Mouse (Mus musculus) heart, embryonic 16.5 days (tissue): ENCODE data around the gene Scaf1. TPM values are rescaled to one million over a fixed set of nuclear protein-coding genes. Genes with fewer than 3 reads are reported as not detected.
A peak's percentile ranks its signal among the peaks of the same experiment; 100 is the strongest.

Experiments
- ATAC-seq: fragments of 200-750 bp; cut with Nextera tagmentation; replicated peaks from 2 replicates; pipeline ENCODE4 v1.8.0; 2017; ENCODE audit warnings: moderate number of reproducible peaks; ENCODE audit not compliant: insufficient read depth, low FRiP score; ENCODE audit errors: extremely low read depth
- H3K27ac ChIP-seq: fragments of 300-500 bp; sonication (generic); 2 replicates; pipeline ENCODE4 v1.5.1; 2014; ENCODE audit warnings: mild to moderate bottlenecking, low read length, control low read depth, moderate library complexity
- H3K27me3 ChIP-seq: fragments of 300-500 bp; sonication (generic); 2 replicates; pipeline ENCODE4 v1.6.1; 2014; ENCODE audit warnings: low read length, mixed read lengths; ENCODE audit not compliant: control insufficient read depth, insufficient read depth
- H3K36me3 ChIP-seq: fragments of 300-500 bp; sonication (generic); 2 replicates; pipeline ENCODE4 v1.6.1; 2014; ENCODE audit not compliant: control insufficient read depth, insufficient read depth
- H3K4me1 ChIP-seq: fragments of 300-500 bp; sonication (generic); 2 replicates; pipeline ENCODE4 v1.6.1; 2014; ENCODE audit warnings: low read length, mixed read lengths; ENCODE audit not compliant: control insufficient read depth, insufficient read depth
- H3K4me2 ChIP-seq: fragments of 300-500 bp; sonication (generic); 2 replicates; pipeline ENCODE4 v1.6.1; 2014; ENCODE audit warnings: low read depth, mild to moderate bottlenecking, control low read depth, low read length
- H3K4me3 ChIP-seq: fragments of 300-500 bp; sonication (generic); 2 replicates; pipeline ENCODE4 v1.5.1; 2014; ENCODE audit warnings: mild to moderate bottlenecking, control low read depth, low read length
- H3K9ac ChIP-seq: fragments of 300-500 bp; sonication (generic); 2 replicates; pipeline ENCODE4 v1.6.1; 2014; ENCODE audit warnings: low read length, control low read depth
- H3K9me3 ChIP-seq: fragments of 300-500 bp; sonication (generic); replicated peaks from 2 replicates; pipeline ENCODE4 v1.6.1; 2016; ENCODE audit warnings: low read length; ENCODE audit not compliant: control insufficient read depth
- WGBS: fragments of 180-500 bp; shearing (Covaris S2); extraction: QIAGEN DNeasy Blood & Tissue Kit; methylation state at CpG from one replicate; pipeline ENCODE4 v1.1.7; 2014; 5-methylcytosine and 5-hydroxymethylcytosine counted together
- polyA plus RNA-seq: library from polyadenylated mRNA; unstranded; fragments of >200 nt; fragmentation: Nextera tagmentation; extraction: Ambion mirVana; gene quantifications from 2 replicates; pipeline ENCODE4 v1.2.1, GENCODE M21; 2015

The Scaf1 gene
- polyA plus RNA-seq, 1 experiment from 2014 or later = 22.7 TPM

DNA sequence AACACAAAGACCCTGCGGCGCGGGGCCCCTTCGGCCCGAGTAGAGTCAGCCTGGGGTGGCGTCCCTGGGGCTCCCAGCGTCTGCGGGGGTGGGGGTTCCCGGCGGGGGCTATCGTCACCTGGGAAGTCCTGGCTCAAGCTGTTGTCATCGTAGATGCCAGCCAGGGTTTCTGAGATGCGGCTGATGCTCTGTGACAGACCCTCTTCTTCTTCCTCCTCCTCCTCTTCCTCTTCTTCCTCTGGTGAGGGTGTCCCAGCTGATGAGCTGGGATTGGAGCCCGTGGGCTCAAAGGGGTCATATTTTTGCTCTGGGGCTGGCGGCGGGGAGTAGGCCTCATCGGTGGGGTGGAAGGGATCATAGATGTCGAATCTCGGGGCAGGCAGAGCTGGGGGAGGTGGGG is 7.8 kb downstream of the Scaf1 start:
- Histone ChIP-seq H3K36me3 (peaks cover 82% of the 10 kb centered on the region), H3K27ac (no peak overlapping the region), H3K4me1 (no peaks in the 10 kb centered on the region), H3K9ac (no peak overlapping the region), H3K27me3 (no peaks in the 10 kb centered on the region), H3K4me2 (no peak overlapping the region), H3K9me3 (no peaks in the 10 kb centered on the region), H3K4me3 (no peak overlapping the region)
- WGBS = 94% methylated on average over 19 of the region's 19 CpGs
- no peak for ATAC-seq

DNA sequence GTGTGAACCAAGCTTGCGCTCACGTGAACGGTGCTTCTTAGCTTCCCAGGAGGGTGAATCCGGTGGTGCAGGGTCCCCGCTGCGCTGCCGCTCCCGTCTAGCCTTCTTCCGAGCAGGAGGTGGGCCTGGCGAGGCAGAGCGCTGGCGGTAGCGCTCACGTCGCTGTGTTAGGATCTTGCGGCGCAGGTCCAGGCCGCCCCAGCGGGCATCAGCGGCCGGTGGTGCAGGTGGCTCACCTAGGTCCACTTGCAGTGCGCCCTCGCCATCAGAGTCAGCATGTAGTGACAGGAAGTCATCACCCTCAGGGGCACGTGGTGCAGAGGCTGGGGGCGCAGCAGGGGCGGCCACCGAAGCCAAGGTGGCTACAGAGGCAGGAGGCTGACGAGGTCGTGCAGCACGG is 8.3 kb downstream of the Scaf1 start:
- no peak overlapping the region for H3K9ac ChIP-seq
- no peak overlapping the region for H3K4me3 ChIP-seq
- H3K36me3 ChIP-seq = peaks cover 87% of the 10 kb centered on the region
- no peaks in the 10 kb centered on the region for H3K9me3 ChIP-seq
- no peaks in the 10 kb centered on the region for H3K4me1 ChIP-seq
- 92% methylated on average over 30 of the region's 30 CpGs for WGBS
- no peak for ATAC-seq
- no peaks in the 10 kb centered on the region for H3K27me3 ChIP-seq
- H3K27ac ChIP-seq = no peak overlapping the region
- H3K4me2 ChIP-seq = no peak overlapping the region

DNA sequence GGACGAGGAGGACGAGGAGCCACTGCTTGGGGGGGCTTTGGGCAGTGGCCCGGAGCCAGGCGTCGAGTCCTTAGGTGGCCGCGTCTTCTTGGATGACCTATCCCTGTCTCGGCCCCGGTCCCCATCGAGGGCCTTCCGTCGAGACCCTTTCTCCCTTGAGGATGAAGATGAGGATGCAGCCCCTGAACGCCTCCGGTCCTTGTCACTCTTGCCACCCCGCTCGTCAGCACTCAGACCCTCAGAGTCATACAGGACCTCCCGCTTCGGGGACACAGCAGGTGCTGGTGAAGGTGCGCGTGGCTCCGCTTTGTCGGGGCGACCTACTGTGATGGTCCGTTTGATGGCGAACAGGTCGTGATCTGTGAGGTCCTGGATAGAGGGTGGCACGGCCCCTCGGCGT is 9.0 kb downstream of the Scaf1 start:
- Histone ChIP-seq H3K9ac (no peak overlapping the region), H3K4me2 (no peak overlapping the region), H3K27ac (no peak overlapping the region), H3K4me3 (no peak overlapping the region), H3K27me3 (no peaks in the 10 kb centered on the region), H3K9me3 (no peaks in the 10 kb centered on the region), H3K4me1 (no peaks in the 10 kb centered on the region), H3K36me3 (peaks cover 87% of the 10 kb centered on the region)
- 95% methylated on average over 29 of the region's 29 CpGs for WGBS
- no peak for ATAC-seq

DNA sequence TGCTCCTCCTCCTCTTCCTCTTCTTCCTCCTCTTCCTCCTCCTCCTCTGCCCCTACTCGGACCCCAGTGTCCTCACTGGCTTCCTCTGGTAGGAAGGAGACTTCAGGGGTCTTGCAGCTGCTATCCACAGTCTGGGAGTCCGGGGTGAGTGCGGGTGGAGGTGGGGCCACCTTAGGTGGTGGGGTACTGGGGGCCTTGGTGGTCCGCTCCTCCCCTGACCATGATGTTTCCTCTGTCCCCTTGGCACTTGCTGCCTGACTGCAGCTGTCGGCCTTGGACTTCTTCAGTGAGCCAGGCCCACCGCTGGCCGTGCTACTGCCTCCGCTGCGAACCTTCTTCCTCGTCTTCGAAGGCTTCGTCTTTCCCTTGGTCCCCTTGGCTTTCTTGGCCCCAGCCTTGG is 9.7 kb downstream of the Scaf1 start:
- H3K9me3 ChIP-seq = no peaks in the 10 kb centered on the region
- no peak overlapping the region for H3K9ac ChIP-seq
- WGBS = 96% methylated on average over 11 of the region's 12 CpGs
- no peaks in the 10 kb centered on the region for H3K27me3 ChIP-seq
- H3K4me3 ChIP-seq = no peak overlapping the region
- H3K4me2 ChIP-seq = no peak overlapping the region
- H3K36me3 ChIP-seq = peaks cover 87% of the 10 kb centered on the region
- no peak overlapping the region for H3K27ac ChIP-seq
- ATAC-seq = no peak
- 0 out of 2 replicates have a peak, but pooled peaks cover 2% of the 10 kb centered on the region for H3K4me1 ChIP-seq

DNA sequence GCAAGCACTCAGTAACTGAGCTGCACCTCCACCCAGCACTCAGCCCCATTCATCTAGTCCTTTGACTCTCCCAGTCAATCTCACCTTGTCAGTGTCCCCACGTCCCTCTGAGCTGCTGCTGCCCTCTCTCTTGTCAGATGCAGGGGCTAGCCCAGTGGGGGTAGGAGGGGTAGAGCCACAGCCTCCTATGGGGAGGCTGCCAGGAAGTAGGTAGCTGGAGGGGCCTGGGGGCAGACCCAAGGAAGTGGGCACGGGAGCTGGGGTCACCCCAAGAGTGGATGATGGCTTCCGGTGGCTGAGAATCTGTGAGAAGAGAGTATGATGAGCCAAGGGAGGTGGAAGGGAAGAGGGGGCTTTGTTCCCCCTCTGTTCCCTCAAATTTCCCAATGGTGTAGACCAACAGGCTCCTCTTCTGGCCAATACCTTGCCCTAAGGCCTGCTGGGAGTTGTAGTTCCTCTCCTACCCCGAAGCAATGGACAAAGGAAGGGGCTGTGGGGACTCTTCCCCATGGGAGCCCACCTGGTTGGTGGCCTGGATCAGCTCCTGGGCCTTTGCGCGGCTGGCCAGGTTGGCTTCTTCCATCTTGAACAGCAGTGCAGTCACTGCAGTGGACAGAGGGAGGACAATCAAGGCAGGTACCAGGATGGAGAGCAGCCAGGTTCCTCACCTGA is 10.7 kb downstream of the Scaf1 start:
- Histone ChIP-seq H3K9ac (no peak overlapping the region), H3K4me1 (peaks cover 6% of the 10 kb centered on the region), H3K4me2 (no peak overlapping the region), H3K4me3 (no peak overlapping the region), H3K9me3 (no peaks in the 10 kb centered on the region), H3K27ac (no peak overlapping the region), H3K27me3 (no peaks in the 10 kb centered on the region), H3K36me3 (peaks cover 89% of the 10 kb centered on the region)
- ATAC-seq = no peak
- WGBS = 80% methylated on average over 6 of the region's 6 CpGs

DNA sequence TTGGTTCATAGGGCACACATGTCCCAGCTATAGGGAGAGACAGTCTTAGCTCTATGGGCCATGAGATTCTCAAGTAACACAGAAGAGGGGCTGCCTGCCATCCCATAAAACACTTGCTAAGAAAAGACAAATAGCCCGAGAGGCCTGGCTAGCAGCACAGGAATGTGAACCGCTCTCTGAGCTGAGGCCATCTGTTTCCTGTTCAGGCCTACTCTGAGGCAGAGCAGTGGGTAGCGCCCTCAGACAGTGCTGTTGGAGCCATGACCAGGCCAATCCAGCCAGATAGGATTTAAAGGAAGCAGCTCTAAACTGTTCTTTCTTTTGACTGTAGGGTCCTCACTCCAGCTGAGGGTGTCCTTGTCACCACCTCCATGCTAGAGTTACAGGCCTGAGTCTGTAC is 11.6 kb downstream of the Scaf1 start:
- H3K4me1 ChIP-seq = peaks cover 13% of the 10 kb centered on the region
- H3K9ac ChIP-seq = no peak overlapping the region
- H3K4me2 ChIP-seq = no peak overlapping the region
- no peak for ATAC-seq
- WGBS = 57% methylated on average over 3 of the region's 3 CpGs
- H3K27ac ChIP-seq = peak overlapping the region; percentile 35; the same call in 1 of the 2 replicates
- no peak overlapping the region for H3K4me3 ChIP-seq
- H3K36me3 ChIP-seq = peaks cover 86% of the 10 kb centered on the region
- no peaks in the 10 kb centered on the region for H3K27me3 ChIP-seq
- no peaks in the 10 kb centered on the region for H3K9me3 ChIP-seq

DNA sequence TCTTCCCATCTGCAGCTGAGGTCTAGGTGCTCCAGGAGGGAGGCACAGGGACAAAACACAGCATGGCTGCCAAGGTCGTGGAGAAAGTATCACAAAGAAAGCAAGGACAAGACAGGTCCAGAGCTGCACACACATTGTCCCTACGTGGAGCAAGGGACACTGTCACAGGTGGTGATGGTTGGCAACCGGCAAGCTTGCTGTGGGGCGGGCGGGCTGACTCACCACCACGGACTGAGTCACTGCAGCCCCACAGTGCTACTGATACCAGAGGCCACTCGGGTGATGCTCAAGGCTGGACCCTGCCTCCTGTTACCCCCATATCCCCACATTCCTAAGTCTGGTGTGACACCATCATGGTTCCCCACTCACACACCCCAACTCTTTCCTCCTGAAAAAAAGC is 13.7 kb downstream of the Scaf1 start:
- Histone ChIP-seq H3K36me3 (peaks cover 70% of the 10 kb centered on the region), H3K9ac (no peak overlapping the region), H3K27ac (no peak overlapping the region), H3K4me2 (no peak overlapping the region), H3K4me3 (no peak overlapping the region), H3K4me1 (peaks cover 26% of the 10 kb centered on the region), H3K9me3 (no peaks in the 10 kb centered on the region), H3K27me3 (no peaks in the 10 kb centered on the region)
- no peak for ATAC-seq
- WGBS = 73% methylated on average over 7 of the region's 7 CpGs

DNA sequence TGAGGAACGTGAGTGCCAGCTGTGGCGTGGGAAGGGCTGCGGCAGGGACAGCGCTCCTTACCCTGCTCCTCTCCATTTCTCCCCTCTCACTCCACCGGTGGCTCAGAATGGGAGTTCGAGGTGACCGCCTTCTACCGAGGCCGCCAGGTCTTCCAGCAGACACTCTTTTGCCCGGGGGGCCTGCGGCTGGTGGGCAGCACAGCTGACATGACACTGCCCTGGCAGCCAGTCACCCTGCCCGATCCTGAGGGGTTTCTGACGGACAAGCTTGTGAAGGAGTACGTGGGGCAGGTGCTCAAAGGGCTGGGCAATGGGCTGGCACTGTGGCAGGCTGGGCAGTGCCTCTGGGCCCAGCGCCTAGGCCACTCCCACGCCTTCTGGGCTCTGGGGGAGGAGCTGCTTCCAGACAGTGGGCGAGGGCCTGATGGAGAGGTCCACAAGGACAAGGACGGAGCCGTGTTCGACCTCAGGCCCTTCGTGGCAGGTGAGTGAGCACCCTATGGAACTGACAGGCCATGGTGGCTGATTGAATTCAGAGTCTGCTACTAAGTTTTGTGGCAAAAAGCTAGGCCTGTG is 15.5 kb downstream of the Scaf1 start:
- peaks cover 36% of the 10 kb centered on the region for H3K4me1 ChIP-seq
- H3K36me3 ChIP-seq = peaks cover 53% of the 10 kb centered on the region
- H3K4me3 ChIP-seq = no peak overlapping the region
- H3K4me2 ChIP-seq = no peak overlapping the region
- 82% methylated on average over 21 of the region's 21 CpGs for WGBS
- peak overlapping the region; percentile 34; the same call in 1 of the 2 replicates for H3K9ac ChIP-seq
- no peaks in the 10 kb centered on the region for H3K9me3 ChIP-seq
- no peak for ATAC-seq
- H3K27ac ChIP-seq = 0 out of 2 replicates have a peak overlapping the region, but pooled peaks have one; percentile 23
- no peaks in the 10 kb centered on the region for H3K27me3 ChIP-seq

DNA sequence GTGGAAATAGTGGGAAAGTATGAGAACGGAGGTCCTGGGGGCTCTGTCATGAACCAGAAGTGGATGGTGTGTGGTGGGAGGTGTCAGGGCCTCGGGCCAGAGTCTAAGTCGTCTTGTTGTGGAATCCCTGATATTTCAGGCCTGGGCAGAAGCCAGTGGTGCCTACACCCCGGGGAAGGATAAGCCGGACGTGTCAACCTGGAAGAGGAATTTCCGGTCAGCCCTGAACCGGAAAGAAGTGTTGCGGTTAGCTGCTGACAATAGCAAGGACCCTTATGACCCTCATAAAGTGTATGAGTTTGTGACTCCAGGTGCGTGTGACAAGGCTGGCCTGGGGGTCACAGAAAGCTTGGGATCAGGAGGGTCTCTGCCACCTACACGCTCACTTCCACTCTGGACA is 16.4 kb downstream of the Scaf1 start:
- Histone ChIP-seq H3K27ac (peak overlapping the region; percentile 22; the same call in 1 of the 2 replicates), H3K9me3 (no peaks in the 10 kb centered on the region), H3K27me3 (no peaks in the 10 kb centered on the region), H3K4me1 (peaks cover 36% of the 10 kb centered on the region), H3K4me3 (no peak overlapping the region), H3K36me3 (peaks cover 55% of the 10 kb centered on the region), H3K9ac (no peak overlapping the region), H3K4me2 (peak overlapping the region; percentile 94)
- WGBS = 41% methylated on average over 11 of the region's 11 CpGs
- no peak for ATAC-seq
